Mouse (Mus musculus): ENCODE data around the gene Fam205a1.
"Not testable (repeated sequence)": the region's sequence is repeated elsewhere in the genome, so short reads cannot be mapped to it uniquely, and the experiment has no call there.

Gene Fam205a1

DNA sequence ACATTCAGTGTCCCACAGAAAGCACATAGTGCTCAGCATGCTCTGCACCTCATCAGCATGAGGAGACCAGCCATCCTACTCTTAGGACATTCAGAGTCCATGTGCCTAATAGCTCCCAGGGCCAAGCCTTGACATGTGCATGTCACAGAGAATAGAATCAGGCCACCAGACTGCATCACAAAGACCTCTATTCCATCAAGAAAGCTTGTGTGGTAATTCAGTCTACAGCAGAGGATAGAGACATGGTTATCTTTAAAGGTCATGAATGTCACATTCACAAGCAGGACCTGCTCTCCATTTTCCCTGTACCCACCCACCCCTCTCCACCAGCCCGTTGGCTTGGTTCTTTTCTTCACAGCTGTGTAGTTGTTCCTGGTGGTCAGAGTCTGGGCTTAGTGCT is at the start of gene Fam205a1:
Gene Fam205a1 (minus strand): TSS at position 101 of the 400 bp plus-strand sequence.
- DNase-seq, result not testable (repeated sequence)

DNA sequence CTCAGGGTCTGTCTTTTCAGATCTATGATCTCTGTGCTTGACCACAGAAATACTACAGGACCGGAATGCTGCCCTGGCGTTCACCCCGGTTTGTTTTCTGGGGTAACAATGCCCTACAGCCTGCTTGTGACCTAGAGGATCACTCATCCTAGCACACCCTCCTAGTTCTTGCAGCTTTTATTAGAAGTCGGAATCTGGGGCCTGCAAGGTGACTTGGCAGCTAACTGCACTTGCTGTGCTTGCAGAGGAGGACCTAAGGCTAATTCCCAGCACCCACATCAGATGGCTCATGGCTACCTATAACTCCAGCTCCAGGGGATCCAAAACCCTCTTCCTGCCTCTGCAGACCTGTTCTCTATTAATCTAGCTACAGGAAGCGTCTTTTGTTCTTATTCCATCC is 49.0 kb upstream of the Fam205a1 start:
- DNase-seq, result no peak

DNA sequence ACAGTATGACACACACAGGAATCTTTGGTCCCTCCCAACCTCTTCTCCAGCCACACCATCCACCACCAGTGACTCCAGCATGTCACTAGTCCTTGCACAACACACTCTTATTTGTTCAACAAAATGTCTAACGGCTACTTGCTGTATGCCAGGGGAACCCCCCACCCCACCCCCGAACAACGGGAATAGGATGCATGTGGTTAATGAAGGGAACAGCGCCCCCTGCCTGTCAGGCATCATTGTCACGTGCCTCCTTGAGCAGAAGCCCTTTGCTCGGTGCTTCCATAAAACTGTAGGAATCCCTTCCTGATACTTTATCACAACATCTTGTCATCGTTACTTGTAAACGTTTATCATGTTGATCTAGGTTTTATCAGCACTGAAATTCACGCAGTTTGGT is 48.5 kb upstream of the Fam205a1 start:
- peak in 1 of 2 experiments; percentile 9 for DNase-seq

GRCm38 (mm10) chr4:42900878-42901277 is 47.2 kb upstream of the Fam205a1 start:
- no peak for DNase-seq

GRCm38 (mm10) chr4:42898914-42899313 is 45.2 kb upstream of the Fam205a1 start:
- DNase-seq, result no peak

DNA sequence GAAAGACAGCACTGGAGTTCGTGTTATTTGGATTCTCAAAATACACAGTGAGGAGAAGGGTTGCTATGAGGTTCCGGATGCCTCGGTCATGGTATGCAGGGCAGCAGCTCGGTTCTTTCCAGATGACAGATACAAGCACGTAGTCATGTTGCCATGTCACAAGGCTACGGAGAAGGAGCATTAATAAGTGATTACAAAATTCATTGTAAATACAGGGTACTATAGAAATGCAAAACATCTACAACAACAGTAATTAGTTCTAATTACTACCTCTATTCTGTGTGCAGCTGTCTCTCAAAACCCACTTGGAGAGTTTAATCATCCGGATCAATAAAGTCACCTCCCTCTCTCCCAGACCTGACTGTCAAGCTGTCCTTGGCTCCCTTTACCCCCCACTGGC is 41.4 kb upstream of the Fam205a1 start:
- DNase-seq, result no peak

- no peak for DNase-seq
Measured at GRCm38 (mm10) chr4:42891176-42891575, 37.5 kb upstream of the Fam205a1 start.

DNA sequence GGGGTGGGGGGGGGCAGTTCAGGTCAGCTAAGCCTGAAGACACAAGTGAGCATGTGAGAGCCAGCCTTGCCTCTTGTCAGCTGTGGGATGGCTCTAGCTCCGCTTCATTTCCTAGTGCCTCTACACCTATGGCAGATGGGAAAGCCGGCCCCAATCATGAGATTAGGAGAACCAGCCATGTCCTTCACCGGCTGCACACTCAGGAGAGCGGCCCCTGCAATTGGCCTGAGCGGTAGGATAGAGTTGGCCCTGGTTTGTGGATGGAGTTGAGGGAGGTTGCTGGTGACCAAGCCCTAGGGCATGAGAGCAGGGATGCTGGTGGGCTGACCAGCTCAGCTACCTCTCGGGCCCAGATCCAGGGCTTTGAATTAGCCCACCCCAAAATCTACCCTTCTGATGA is 35.1 kb upstream of the Fam205a1 start:
- DNase-seq, result no peak

GRCm38 (mm10) chr4:42886926-42887325 is 33.2 kb upstream of the Fam205a1 start:
- DNase-seq, result no peak

DNA sequence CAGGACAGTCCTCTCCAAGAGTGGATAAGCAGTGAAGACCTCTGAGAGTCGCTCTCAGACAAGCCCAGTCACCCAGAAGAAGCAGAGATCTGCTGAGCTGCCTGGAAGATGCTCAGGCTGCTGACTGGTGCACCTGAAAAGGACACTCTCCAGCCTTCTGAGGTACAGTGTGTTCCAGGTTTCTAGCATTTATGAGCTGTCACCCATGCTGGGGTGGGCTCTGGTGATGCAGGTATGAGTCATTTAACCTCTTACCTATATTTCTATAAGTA is 26.9 kb upstream of the Fam205a1 start:
- DNase-seq, result no peak

DNA sequence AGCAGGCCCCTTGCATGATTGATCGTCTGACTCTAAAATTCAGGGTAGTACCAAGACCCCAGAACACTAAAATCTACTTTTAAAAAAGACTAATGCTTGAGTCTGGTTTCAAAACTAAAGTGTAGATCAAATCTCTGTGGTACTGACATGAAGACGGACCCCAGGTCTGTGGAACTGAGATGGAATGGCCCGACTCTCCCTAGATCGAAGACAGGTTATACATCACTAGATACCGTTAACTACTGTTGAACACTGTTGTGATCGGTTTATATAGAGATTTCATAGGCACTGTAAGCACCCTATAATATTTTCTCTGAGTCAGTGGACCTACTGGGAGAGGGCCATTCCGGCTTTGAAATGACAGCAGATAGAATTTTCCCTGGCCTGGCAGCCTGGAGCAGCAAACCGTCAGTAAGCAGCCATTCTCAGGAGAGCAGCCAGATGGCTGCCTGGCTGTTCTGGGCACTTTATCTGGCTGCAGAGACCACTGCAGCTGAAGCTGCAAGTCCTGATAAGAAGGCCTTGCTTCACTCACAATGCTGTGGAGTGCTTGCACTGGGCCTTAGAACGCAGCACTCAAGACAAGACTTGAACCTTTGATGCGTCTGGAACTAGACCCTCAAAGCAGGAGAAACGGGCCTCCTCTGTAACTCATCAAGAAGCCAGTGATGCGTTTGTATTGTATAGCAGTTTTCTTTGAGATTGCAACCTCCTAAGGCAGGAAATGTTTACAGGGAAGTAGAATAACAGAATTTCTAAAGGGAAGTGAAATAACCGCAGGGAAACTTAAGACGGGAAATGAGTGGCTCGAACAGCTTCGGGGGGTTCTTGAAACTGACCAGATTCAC is 26.4 kb upstream of the Fam205a1 start:
- DNase-seq, result no peak

DNA sequence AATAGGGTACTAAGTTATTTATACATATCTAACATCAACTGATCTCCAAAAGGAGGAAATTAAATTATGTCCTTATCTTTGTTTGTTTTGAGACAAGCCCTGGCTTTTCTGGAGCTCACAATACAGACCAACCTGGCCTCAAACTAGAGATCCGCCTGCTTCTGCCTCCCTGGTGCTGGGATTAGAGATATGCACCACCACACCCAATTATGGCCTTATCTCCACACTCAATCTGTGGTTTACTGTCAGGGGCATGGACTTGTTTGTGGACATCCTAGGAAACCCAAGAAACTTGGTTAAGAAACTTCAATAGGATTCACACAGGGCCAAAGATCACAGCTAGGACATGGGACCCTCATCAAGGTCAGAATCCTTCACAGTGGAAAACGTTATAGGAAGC is 24.0 kb upstream of the Fam205a1 start:
- no peak for DNase-seq

GRCm38 (mm10) chr4:42876586-42877291 is 23.1 kb upstream of the Fam205a1 start:
- peak in 1 of 2 experiments; percentile 61 for DNase-seq

GRCm38 (mm10) chr4:42874134-42874533 is 20.4 kb upstream of the Fam205a1 start, which contains the start of gene Fam205c:
TSS of gene Fam205c (minus strand) at chr4:42874234.
- no peak for DNase-seq

DNA sequence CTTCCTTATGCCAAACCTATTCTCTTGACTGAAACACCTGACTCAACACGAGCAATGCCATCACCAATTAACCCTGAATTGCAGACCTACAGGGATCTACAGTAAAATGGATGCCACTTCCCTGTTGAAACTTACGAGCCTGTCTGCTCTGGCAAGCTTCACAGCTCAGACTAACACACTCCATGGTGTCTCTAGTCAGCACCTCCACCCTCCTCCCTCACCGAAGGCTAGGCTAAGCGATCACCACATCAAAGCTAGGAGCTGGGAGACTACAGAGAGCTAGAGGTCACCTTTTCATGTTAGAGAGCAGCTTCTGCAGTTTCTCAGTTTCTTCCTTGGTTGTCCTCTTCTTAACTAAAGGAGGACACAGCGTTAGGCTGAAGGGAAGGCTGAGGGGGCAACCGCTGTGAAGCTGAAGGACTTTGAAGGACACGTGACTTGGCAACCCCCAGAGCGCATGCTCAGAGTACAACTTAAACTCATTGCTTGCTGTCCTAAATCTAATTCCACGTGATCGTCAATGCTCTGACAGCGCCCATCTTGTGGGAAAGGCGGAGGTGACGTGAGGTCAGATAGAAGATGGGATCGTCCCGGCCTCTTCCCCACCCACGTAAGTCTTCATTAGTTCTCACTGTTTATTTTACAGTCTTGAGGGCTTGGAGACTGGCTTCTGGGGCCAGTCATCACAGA is 19.2 kb upstream of the Fam205a1 start:
- no peak for DNase-seq

DNA sequence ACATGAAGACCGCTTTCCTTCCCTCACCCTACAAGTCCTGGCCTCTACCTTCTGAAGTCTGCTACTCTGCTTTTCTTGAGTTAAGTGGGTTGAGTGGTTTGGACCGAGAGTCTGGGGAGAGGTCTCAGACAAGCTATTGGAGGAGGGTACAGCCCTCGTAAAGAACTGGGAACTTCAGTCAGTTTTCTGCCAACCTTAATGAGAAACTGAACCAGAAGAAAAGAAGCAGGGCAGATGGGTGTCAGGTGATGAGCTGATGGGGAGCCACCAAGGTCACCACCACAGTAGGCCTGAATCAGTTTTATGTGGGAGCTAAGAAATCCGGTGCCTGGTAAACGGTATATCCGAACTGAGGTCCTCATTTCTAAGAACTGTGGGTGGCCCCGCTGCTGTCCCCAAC is 18.5 kb upstream of the Fam205a1 start:
- no peak for DNase-seq

DNA sequence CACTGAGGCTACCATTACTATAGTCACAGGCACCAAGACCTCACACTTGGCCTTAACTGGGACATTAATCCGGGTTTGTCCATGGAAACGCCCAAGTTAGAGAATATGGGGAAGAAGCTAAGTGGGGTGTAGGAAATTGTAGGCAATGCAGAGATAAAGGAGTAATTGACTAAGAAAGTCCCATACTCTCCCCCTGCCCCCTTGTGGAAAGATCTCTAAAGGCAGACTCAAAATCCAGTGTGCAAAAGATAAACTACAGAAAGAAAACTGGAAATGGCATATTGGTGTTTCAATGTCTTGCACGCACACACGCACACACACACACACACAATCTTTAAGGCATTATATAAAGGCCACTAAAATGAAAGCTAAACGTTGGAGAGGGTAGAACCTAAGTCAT is 17.1 kb upstream of the Fam205a1 start:
- no peak for DNase-seq

GRCm38 (mm10) chr4:42868193-42868592 is 14.5 kb upstream of the Fam205a1 start:
- DNase-seq, result no peak

GRCm38 (mm10) chr4:42867390-42867789 is 13.7 kb upstream of the Fam205a1 start:
- DNase-seq, result no peak

GRCm38 (mm10) chr4:42863487-42863886 is 9.8 kb upstream of the Fam205a1 start:
- DNase-seq, result not testable (repeated sequence)

GRCm38 (mm10) chr4:42860483-42860882 is 6.8 kb upstream of the Fam205a1 start:
- DNase-seq, result not testable (repeated sequence)

DNA sequence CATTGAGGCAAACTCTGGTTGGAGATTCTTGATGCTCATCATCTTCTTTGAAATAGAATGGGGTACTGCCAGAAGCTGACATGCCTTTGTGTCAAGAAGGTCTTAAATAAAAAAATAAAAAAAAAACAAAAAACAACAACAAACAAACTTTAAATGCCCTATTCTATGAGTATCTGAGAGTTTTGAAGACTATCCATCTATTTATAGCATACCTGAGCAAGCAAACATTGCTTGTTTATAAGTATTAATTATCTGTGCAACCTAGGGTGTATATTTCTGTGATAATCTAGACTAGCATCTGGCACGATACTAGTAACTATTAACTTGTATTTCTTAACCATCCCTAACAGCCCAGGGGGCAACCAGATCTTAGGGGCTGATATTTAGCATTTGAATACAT is 3.0 kb upstream of the Fam205a1 start, which contains the start of gene Gm12394:
Gene Gm12394 (minus strand): TSS at position 101 of the 400 bp plus-strand sequence.
- not testable (repeated sequence) for DNase-seq

Measured in lung, postnatal 4 days (tissue).